Mouse (Mus musculus) monocyte, adult 2 months (primary cell): Measurements from ENCODE around the gene Lancl2.

Experiments
- DNase-seq, 2 experiments: peaks; one replicate each; pipeline ENCODE4 v3.0.0; 2022; ENCODE audit warnings: low spot score in 2 of 2, low read depth in 1 of 2

Lancl2 gene

GRCm38 (mm10) chr6:57702376-57702742 lies at the start of gene Lancl2:
TSS of gene Lancl2 (plus strand) at chr6:57702540.
- no peak for DNase-seq

DNA sequence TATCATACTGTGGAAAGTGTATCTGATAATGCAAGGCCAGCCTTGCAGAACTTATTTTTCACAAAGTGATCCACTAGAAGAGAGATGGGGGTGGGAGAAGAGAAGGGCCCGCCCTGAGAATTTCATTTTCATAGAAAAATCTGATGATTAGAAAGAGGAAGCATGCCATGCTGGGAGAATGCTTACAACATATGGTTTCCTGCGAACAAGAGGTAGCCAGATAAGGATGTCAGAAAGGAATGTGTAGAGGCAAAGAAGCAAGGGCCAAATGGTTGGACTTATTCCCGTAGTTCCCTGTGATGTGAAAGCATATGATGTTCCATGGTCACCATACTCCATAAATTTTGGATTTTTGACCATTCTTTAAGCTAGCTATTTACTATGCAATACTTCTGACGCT lies 41.0 kb upstream of the Lancl2 start:
- no peak for DNase-seq

- DNase-seq, result no peak
These were observed 18.2 kb upstream of the Lancl2 start for GRCm38 (mm10) chr6:57684156-57684555.

DNA sequence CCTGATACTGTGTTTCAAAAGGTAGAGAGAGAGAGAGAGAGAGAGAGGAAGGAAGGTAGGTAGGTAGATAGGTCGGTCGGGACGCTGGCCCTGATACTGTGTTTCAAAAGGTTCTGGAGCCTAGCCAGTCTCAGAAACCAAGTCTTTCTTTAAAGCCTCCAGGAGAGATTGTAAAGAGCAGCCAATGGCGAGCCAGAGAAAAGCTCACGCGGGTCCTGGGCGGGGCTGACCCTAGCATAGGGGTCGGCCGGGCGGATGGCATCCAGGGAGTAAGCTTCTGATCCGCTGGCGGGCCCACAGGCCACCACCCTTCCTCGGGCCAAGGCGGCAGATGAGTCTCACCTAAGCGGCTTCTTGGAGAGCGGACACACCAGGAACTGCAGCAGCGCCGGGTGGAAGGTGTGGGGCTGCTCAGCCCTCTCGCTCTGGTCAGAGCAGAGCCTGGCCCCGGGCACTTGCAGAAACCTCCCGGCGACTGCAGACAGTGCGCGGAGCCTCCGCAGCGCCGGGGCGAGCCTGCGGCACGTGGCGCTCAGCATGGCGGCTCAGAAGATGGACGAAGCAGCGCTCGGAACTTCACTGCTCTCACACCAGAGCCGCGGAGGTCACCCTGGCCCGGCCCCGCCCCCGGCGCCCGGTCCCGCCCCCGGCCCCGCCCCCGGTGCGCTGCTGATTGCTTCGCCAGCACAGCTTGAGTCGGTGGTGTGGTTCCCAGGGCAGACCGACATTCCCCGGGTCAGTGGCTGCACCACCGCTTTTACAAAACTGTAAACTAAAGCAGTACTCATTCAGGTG lies 10.7 kb upstream of the Lancl2 start, which contains the start of gene Pyurf:
Pyurf (minus strand) TSS at position 612 of the 795 bp plus-strand sequence.
- peak; percentile 33 to 68 for DNase-seq

GRCm38 (mm10) chr6:57693116-57693515 lies 9.2 kb upstream of the Lancl2 start:
- no peak for DNase-seq

GRCm38 (mm10) chr6:57701686-57702085 lies 654 bp upstream of the Lancl2 start:
- DNase-seq, result no peak

DNA sequence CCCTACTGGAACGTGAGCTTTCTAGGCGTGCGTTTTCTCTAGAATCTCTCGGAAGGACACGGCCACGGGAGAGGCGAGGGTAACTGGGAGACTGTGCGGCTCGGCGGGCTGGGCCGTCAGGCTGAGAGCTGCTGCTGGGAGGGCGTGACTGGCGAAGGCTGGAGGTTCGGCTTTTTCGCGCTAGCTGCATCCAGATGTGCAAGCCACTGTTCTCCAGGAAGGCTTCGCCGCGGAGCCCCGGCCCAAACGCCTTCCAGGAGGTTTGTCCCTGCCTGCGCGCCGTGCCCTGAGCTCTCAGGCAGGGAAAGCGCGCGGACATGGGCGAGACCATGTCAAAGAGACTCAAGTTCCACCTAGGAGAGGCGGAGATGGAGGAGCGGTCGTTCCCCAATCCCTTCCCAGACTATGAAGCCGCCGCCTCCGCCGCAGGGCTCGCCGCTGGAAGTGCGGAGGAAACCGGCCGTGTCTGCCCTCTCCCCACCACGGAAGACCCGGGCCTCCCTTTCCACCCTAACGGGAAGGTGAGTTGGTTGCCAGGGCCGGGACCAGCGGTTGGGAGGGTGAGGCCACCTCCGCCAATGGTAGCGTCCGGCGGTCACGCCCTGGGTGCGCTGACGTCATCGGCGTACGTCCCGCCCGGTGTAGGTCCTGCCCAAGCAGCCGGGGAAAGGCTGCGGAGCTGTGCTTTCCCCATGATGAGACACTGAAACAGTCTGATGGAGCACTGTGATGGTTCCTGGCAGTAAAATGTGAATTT lies 581 bp downstream of the Lancl2 start:
- peak; percentile 87 to 91 for DNase-seq

GRCm38 (mm10) chr6:57703703-57704102 lies 1.4 kb downstream of the Lancl2 start:
- no peak for DNase-seq

DNA sequence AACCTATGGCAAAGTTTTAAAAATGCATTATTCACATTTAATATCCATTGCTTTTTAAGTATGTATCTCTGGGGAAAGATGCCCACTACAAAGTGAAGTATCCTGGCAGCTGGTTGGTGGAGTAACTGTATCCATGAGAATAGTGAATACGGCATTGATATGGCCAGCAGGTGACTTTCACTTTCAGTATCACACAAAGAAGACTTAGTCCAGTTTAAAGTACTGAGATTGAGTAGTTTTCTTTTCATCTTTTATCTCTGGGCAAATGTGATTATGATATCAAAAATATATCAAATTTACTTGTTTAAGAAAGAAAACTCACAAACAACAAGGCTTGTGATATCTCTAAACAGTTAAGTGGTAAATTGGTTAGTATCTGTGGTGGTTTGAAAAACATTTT lies 4.4 kb downstream of the Lancl2 start:
- no peak for DNase-seq

DNA sequence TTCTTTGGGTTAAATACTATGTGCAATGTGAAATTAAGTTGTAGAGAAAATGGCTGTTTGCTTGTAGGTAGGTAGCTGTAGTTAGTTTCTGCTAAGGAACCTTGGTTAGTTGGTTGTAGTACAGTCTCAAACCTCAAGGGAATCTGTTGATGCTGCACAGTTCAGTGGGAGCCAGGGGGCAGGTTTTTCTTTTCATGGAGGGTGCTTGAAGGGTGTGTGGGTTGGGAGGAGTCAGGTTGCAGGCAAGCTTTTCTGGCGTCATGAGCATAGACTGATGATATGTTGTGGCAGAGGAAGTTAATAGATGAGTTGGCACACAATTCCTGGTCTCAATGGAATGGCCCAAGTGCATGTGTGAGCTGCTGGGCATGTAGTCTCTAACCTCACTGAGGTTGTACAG lies 9.4 kb downstream of the Lancl2 start:
- DNase-seq, result no peak

DNA sequence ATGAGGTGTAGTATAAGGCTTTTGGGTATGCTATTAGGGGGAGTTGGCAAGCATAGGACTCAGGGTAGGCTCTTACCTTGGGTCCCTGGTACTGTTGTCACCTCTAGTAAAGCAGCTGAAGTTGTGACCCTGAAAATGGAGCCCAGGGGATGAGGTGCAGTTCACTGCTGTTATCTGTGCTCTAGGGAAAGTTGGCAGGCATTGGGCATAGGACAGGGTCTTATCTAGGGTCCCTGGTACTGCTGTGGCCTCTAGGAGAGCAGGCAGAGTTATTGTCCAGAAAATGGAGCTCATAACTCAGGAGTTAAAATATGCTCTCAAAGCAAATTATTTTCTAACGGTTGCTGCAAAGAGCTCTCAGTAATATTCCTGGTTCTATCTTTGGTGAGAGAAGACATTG lies 19.0 kb downstream of the Lancl2 start:
- no peak for DNase-seq

DNA sequence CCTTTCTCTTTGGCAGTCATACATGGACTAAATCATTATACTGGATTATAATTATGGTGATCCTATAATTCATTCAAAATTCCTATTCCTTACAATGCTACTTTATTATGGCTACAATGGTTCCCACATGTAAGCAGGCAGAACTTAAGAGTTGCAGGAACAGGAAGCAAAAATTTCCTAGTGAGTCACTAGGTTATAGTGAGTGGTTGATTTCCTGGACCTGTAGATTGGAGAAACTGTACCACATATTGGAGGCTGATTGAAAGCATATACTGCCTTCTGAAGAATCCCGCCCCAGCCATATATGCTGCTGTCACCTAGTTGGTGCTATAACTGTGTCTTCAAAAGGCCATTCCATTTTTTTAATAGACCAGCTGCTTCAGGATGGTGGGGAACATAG lies 40.4 kb downstream of the Lancl2 start:
- no peak for DNase-seq

DNA sequence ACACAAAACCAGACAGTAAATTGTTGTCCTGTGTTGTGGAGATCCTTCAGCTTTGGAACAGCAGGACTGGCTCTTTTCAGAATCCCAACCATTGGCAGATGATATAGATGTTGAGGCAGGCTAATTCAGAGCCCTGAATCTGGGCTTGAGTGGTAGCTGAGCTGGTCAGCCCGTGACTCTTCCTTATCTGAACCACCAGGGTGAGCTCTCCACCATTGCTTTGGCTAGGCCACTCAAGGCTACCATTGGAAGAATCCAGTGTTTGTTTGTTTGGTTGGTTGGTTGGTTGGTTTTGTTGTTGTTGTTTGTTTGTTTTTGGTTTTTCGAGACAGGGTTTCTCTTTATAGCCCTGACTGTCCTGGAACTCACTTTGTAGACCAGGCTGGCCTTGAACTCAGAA lies 41.0 kb downstream of the Lancl2 start:
- no peak for DNase-seq

DNA sequence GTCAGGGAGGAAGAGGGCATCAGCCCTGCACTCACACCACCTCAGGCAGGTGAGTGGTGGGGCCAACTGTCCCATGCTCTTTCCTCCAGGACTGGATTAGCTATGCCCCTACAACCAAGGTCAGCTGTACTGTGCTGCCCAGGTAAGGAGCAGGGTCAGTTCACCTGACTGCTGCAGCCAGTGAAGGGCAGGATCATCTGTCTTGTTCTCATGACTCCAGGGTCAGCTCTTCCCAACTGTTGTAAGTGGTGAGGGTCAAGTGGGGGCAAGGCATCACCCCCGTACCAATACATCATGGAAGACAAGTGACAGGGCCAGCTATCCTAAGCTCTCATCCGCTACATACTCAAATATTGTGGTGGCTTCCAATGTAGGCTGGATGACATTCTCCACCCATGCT lies 41.8 kb downstream of the Lancl2 start:
- no peak for DNase-seq

GRCm38 (mm10) chr6:57744974-57745747 lies 42.8 kb downstream of the Lancl2 start:
- DNase-seq, result no peak

DNA sequence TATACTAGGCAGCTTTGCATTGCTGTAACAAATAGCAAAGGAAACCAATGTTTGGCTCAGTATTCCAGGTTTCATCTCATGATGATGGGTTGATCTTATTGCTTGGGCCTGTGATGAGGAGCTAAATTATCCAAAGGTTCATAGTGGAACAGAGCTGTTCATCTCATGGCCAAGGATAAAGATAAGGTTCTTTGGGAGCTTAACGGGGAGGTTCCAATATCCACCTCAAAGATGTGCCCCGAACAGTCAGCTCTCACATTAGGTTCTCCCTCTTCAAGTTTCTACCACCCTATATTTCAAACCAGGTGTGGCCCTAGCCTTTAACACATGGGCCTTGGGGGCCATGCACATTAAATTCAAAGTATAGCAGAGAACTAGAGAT lies 43.4 kb downstream of the Lancl2 start:
- DNase-seq, result no peak

DNA sequence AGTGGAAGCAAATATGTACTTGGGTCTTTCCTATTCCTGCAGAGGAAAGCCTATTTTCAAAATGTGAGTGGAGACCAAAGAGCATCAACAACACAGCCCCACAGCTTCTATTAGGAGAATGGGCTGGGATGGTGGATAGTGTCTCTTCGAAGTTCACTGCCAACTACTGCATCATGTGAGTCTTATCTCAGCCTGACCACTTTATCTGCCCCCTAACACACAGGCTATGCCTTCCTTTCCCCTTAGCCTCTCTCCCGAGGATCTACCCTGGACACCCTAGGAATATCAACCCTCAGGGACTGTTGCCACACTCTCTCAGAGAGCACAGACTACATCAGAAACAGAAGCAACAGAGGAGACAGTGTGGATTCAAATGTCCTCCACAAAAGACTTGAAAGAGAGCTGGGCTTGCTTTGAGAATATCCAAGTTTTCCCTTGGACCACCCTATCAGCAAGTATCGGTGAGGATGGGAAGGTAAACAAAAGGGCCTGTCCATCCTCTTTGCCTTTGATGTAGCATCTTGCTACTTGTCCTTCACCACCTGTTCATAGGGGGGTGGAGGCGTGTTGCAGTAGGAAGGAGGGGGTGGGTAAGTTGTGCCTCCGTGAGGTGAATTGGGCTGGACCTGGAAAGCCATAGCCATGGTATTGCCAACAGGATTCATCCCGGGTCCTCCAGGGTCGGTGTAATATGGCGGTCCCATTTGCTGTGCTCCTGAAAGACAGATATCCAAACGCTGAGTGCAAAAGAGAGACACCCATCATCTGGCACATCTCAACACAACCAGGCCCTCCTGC lies 51.8 kb downstream of the Lancl2 start:
- DNase-seq, result no peak

GRCm38 (mm10) chr6:57763054-57763453 lies 60.7 kb downstream of the Lancl2 start:
- no peak for DNase-seq

- DNase-seq, result peak; percentile 77 to 80
These were observed 62.9 kb downstream of the Lancl2 start for GRCm38 (mm10) chr6:57765095-57765878.

- DNase-seq, result no peak
These were observed 63.9 kb downstream of the Lancl2 start for GRCm38 (mm10) chr6:57766287-57766686.
